Mouse (Mus musculus) MEL (cell line): Measurements from ENCODE around the gene Trim63.

Source experiments
- CTCF ChIP-seq, 3 experiments: IDR thresholded peaks in 2 of 3; conservative IDR thresholded peaks in 1 of 3; 2 replicates each; pipeline ENCODE4 v1.5.1; 2011 to 2012; ENCODE audit warnings: low read length in 3 of 3, low read depth in 2 of 3, mild to moderate bottlenecking in 2 of 3, improper control_type of control experiment in 1 of 3, inconsistent platforms in 1 of 3, mixed read lengths in 1 of 3, moderate library complexity in 1 of 3; ENCODE audit not compliant: control insufficient read depth in 1 of 3, insufficient read depth in 1 of 3, poor library complexity in 1 of 3, severe bottlenecking in 1 of 3
- E2F4 ChIP-seq: IDR thresholded peaks from 2 replicates; pipeline ENCODE4 v1.6.1; 2011; ENCODE audit warnings: low read depth, low read length, improper control_type of control experiment, borderline replicate concordance
- EP300 ChIP-seq, 2 experiments: IDR thresholded peaks; 2 replicates each; pipeline ENCODE4 v1.6.1; 2011; ENCODE audit warnings: improper control_type of control experiment in 2 of 2, low read length in 2 of 2, low read depth in 1 of 2, mild to moderate bottlenecking in 1 of 2
- GATA1 ChIP-seq: IDR thresholded peaks from 2 replicates; pipeline ENCODE4 v1.6.1; 2011; ENCODE audit warnings: low read depth, low read length, improper control_type of control experiment
- POLR2A ChIP-seq, 2 experiments: IDR thresholded peaks; 2 replicates each; pipeline ENCODE4 v1.6.1; 2011 to 2012; ENCODE audit warnings: low read length in 2 of 2, mild to moderate bottlenecking in 2 of 2, control low read depth in 1 of 2, improper control_type of control experiment in 1 of 2, low read depth in 1 of 2, moderate library complexity in 1 of 2; ENCODE audit not compliant: control insufficient read depth in 1 of 2, insufficient read depth in 1 of 2, poor library complexity in 1 of 2
- TCF12 ChIP-seq: IDR thresholded peaks from 2 replicates; pipeline ENCODE4 v1.6.1; 2014; ENCODE audit warnings: low read depth, mild to moderate bottlenecking, inconsistent platforms, low read length, improper control_type of control experiment, moderate library complexity
- UBTF ChIP-seq: IDR thresholded peaks from 2 replicates; pipeline ENCODE4 v1.6.1; 2012; ENCODE audit warnings: low read depth, mild to moderate bottlenecking, inconsistent platforms, low read length, improper control_type of control experiment, moderate library complexity, borderline replicate concordance; ENCODE audit not compliant: insufficient read depth
- ZMIZ1 ChIP-seq: IDR thresholded peaks from 2 replicates; pipeline ENCODE4 v1.6.1; 2012; ENCODE audit warnings: low read depth, mild to moderate bottlenecking, inconsistent platforms, low read length, improper control_type of control experiment, moderate library complexity

- TF ChIP-seq ZMIZ1, result no peak
- no peak; a peak in 1 of 4 replicates for TF ChIP-seq POLR2A (IDR thresholded peaks at IDR 0.05; ENCODE audit: control insufficient read depth in 1 of 2, insufficient read depth in 1 of 2, low read depth in 1 of 2, low read length in 2 of 2, poor library complexity in 1 of 2)
- TF ChIP-seq CTCF (IDR thresholded peaks at IDR 0.05 in 2 of 3, conservative IDR thresholded peaks at IDR 0.05 in 1 of 3; ENCODE audit: control insufficient read depth in 1 of 3, insufficient read depth in 1 of 3, low read depth in 2 of 3, low read length in 3 of 3, poor library complexity in 1 of 3, severe bottlenecking in 1 of 3), result no peak
- no peak for TF ChIP-seq GATA1
- TF ChIP-seq UBTF, result no peak
- no peak for TF ChIP-seq EP300 (IDR thresholded peaks at IDR 0.05; ENCODE audit: low read depth in 1 of 2, low read length in 2 of 2)
- TF ChIP-seq E2F4, result no peak
- TF ChIP-seq TCF12, result no peak
Observed at GRCm38 (mm10) chr4:134272731-134273416, 42.0 kb upstream of the Trim63 start.
